Mouse (Mus musculus): ENCODE measurements at regions not wholly inside any gene's neighbourhood (a gene's known extent, or its start where the extent isn't known, plus 50 kb on each side); places are given as distances from the start of the nearest gene placed in this dataset.
A peak's percentile ranks its signal among the peaks of the same experiment; 100 is the strongest.
"Not testable (repeated sequence)": the region's sequence is repeated elsewhere in the genome, so short reads cannot be mapped to it uniquely, and the experiment has no call there.

GRCm38 (mm10) chr6:47745856-47746255 lies 67.4 kb downstream of the Pdia4 start:
- H3K27me3 ChIP-seq (replicated peaks; ENCODE audit: low read depth, poor library complexity, severe bottlenecking); H3K27ac ChIP-seq (replicated peaks); H3K9me3 ChIP-seq; DNase-seq (ENCODE audit: low spot score); H3K36me3 ChIP-seq (replicated peaks); H3K4me3 ChIP-seq; H3K4me1 ChIP-seq: not testable (repeated sequence)
- WGBS = 84% methylated on average over 9 of the region's 14 CpGs

- not testable (repeated sequence) for H3K27me3 ChIP-seq (replicated peaks; ENCODE audit: low read depth, poor library complexity, severe bottlenecking); H3K27ac ChIP-seq (replicated peaks); H3K4me3 ChIP-seq; H3K9me3 ChIP-seq; H3K4me1 ChIP-seq; DNase-seq (ENCODE audit: low spot score); H3K36me3 ChIP-seq (replicated peaks)
- WGBS = no CpG with 5 or more reads among the region's 20 CpGs
These were observed 69.4 kb downstream of the Pdia4 start for GRCm38 (mm10) chr6:47743856-47744255.

- H3K9me3 ChIP-seq; H3K27me3 ChIP-seq (replicated peaks; ENCODE audit: low read depth, poor library complexity, severe bottlenecking); H3K4me1 ChIP-seq; H3K27ac ChIP-seq (replicated peaks); H3K36me3 ChIP-seq (replicated peaks): not testable (repeated sequence)
- 10% methylated on average over 22 of the region's 47 CpGs for whole genome bisulfite sequencing
- DNase-seq (ENCODE audit: low spot score) = peak; percentile 24
- H3K4me3 ChIP-seq = peak overlapping the region; percentile 53
These were observed 73.0 kb downstream of the Pdia4 start for GRCm38 (mm10) chr6:47740216-47740615.

- 14% methylated on average over 16 of the region's 26 CpGs for WGBS
- not testable (repeated sequence) for H3K36me3 ChIP-seq (replicated peaks); H3K27ac ChIP-seq (replicated peaks); H3K27me3 ChIP-seq (replicated peaks; ENCODE audit: low read depth, poor library complexity, severe bottlenecking); H3K4me1 ChIP-seq; DNase-seq (ENCODE audit: low spot score); H3K9me3 ChIP-seq
- peak overlapping the region; percentile 40; the same call in 1 of the 2 replicates for H3K4me3 ChIP-seq
These were observed 73.5 kb downstream of the Pdia4 start for GRCm38 (mm10) chr6:47739696-47740095.

- H3K9me3 ChIP-seq; H3K36me3 ChIP-seq (replicated peaks): not testable (repeated sequence)
- WGBS = 43% methylated on average over 1 of the region's 3 CpGs
These were observed 75.3 kb downstream of the Pdia4 start for GRCm38 (mm10) chr6:47737972-47738371.

More at GRCm38 (mm10) chr6:47737972-47738371, 75.3 kb downstream of the Pdia4 start:
- H3K4me3 ChIP-seq; H3K27ac ChIP-seq (replicated peaks); H3K27me3 ChIP-seq (replicated peaks; ENCODE audit: low read depth, poor library complexity, severe bottlenecking); DNase-seq (ENCODE audit: low spot score); H3K4me1 ChIP-seq: not testable (repeated sequence)
